Mouse (Mus musculus): ENCODE measurements at regions not wholly inside any gene's neighbourhood (a gene's known extent, or its start where the extent isn't known, plus 50 kb on each side); places are given as distances from the start of the nearest gene placed in this dataset.

DNA sequence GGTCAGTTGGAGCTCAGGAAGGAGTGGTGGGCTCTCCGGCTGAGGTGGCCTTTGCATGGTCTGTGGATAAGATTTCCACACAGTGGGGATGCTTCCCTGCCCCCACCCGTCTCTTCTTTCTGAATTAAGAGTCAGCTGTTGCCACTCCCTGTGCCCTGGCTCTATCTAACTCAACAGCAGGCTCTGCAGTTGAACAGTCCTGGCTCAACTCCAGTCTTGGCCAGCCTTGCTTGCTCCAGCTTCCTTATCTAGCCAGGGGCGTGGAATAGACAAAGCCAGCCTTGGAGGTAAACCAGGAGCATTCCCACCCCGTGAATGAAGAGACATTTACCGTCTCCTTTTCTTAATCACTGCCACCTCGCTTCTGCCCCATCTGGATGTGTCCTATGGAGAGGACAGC is 89.7 kb downstream of the Mn1 start:
- DNase-seq: no peak

DNA sequence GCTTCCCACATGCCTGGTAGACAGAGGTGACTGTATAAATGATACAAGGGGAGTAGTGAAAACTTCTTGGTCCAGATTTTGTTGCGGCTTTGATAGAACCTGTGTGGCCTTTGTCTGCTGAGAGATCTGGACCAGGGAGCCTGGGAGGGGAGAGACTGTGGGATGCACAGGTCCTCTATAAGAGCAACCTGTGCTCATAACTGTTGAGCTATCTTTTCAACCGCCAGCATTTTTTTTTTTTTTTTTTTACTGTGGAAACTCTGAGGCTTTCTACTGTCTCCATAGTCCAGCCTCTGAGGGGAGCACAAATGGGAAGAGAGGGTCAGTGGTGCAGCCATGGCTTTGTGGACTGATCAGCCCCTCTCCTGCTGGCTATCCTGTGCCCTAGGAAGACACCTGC is 90.2 kb downstream of the Mn1 start:
- no peak for DNase-seq

GRCm38 (mm10) chr5:111509014-111509561 is 91.9 kb downstream of the Mn1 start:
- DNase-seq: peak; percentile 97

DNA sequence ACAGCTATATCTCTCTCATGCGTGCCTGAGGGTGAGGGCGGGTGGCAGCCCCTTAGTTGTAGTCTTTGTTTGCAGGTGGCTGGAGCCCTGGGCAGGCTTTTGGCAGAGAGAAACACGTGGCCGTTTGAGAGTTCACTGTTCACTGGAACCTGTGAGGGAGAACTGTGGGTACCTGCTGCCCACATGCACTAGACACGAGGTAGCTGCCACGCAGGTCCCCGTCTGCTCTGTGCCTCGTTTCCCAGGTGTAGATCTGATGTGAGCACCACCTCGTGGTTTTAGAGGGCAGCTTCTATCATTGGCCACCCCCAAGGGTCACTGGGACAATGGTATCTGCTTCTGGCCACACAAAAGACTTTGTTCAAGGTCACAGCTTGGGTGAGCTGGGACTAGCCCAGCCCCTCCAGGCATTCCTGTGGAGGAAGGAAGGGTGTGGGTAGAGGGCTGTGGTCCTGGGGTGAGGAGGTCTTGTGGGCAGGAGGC is 92.5 kb downstream of the Mn1 start:
- DNase-seq: no peak

DNA sequence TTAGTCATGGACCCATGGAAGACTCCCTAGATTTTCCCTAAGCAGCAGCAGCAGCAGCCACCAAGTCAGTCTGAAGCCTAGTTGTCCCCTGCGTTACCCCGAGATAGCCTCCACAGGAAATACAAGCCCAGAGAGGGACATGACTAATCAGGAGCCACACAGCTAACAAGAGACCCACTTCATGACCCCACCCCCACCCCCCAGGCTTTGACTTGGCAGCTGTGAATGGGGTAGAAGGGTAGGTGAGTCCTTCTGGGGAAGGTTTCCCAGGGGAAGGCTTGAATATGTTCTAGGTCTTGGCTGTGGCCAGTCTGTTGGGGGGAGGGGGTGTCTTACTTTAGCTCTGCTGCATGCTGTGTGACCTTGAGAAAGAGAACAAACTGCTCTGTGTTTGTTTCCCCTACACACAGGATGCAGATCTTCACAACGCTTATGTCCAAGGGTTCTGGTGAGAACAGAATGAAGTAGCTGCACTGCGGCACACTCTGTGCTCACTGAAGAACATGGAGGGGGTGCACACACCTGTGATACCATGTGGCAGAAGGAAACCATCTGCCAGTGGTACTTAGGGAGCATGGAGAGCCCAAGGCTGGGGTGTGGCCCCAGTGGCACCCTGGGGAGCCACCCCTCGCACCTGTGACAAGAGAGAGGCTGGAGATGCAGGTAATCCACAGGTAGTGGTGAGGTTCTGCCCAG is 93.2 kb downstream of the Mn1 start:
- peak; percentile 61 for DNase-seq

- DNase-seq: peak; percentile 52
These were observed 93.7 kb downstream of the Mn1 start for GRCm38 (mm10) chr5:111510879-111511231.

DNA sequence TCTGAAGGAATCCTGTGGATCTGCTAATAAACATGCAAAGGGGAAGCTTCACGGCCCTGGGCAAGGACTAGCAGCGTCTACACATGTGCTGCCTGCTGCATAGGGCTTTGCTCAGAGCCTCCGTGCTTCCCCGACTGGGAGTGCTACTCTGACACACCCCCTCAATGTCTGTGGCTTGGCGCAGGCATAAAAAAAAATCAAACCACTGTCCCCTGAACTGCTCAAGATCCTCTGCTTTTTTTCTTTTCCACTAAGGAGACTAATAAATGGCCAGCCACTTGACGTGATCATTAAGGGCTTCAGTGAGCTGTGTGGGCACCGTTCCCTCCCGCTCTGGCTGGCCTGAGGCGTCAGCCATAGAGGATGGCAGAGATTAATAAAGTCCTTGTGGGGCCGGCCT is 94.8 kb downstream of the Mn1 start:
- DNase-seq: no peak

DNA sequence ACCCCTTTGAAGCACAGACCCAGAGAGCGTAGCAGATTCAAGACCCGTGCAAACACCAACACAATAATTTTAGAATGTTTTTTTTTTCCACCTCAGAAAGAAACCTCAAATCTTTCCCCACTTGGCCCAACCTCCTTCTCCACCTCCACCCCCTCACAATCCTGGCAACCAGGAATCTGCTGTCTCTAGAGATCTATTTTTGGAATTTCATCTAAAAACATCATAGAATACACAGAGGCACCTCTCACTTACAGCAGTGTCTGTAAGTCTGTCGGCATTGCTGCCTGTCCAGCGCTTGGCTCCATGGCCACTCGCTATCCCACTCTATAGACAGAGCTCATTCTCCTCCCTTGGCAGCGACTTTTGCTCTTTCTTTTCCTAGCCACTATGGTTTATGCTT is 96.8 kb downstream of the Mn1 start:
- no peak for DNase-seq

GRCm38 (mm10) chr5:111519059-111519458 is 101.9 kb downstream of the Mn1 start:
- DNase-seq: no peak

- no peak for DNase-seq
These were observed 102.4 kb downstream of the Mn1 start for GRCm38 (mm10) chr5:111519500-111520041.

- DNase-seq: no peak
These were observed 104.7 kb downstream of the Mn1 start for GRCm38 (mm10) chr5:111521866-111522265.

DNA sequence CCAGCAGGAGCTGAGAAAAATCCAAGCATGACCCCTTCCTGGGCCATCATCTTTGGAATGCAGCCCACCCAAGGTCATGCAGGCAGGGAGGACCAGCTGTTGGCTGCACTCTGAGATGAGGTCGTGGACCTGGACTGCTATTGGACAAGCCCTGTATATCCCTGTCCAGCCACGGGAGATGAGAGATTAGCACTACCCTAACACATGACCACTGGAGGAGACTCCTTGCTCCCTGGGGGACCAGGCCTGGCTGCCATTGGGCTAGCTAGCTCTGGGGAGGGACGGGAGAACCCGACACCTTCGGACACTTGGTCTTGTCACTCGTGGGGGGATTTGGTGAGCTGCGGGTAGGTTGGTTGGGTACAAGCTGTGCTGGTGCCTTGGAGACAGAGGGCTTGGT is 105.4 kb downstream of the Mn1 start:
- no peak for DNase-seq

GRCm38 (mm10) chr5:111527741-111528140 is 110.6 kb downstream of the Mn1 start:
- no peak for DNase-seq

- no peak for DNase-seq
These were observed 111.9 kb downstream of the Mn1 start for GRCm38 (mm10) chr5:111529096-111529495.

GRCm38 (mm10) chr5:111530628-111531524 is 113.7 kb downstream of the Mn1 start:
- DNase-seq: no peak

DNA sequence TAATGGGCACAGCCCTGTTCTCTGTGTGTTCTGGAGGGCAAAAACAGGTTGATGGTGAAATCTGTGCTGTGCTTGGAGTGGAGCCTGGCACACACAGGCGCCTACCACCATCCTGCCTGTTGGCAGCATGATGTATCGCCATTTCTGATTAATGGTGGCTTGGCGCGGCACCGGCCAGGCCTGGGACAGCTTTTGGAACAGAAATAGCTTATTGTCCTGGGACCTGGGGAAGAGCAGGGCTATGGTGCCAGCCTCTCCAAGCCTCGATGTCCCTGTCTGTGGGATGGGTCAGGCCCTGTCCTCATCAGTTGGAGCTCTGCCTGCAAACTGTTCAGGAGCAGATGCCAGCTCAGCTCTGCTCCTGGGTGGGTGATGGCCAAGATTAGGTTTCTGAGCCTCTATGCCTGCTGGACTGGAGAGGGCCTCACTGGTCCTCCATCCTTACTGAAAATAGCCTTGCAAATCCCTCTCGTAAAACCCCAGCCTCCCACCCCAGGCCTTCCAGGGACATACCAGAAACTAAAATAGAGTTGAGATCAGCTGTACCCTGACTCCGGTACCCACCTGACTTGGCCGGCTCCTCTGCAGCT is 115.4 kb downstream of the Mn1 start:
- no peak for DNase-seq

- DNase-seq: no peak
These were observed 118.8 kb downstream of the Mn1 start for GRCm38 (mm10) chr5:111535978-111536377.

DNA sequence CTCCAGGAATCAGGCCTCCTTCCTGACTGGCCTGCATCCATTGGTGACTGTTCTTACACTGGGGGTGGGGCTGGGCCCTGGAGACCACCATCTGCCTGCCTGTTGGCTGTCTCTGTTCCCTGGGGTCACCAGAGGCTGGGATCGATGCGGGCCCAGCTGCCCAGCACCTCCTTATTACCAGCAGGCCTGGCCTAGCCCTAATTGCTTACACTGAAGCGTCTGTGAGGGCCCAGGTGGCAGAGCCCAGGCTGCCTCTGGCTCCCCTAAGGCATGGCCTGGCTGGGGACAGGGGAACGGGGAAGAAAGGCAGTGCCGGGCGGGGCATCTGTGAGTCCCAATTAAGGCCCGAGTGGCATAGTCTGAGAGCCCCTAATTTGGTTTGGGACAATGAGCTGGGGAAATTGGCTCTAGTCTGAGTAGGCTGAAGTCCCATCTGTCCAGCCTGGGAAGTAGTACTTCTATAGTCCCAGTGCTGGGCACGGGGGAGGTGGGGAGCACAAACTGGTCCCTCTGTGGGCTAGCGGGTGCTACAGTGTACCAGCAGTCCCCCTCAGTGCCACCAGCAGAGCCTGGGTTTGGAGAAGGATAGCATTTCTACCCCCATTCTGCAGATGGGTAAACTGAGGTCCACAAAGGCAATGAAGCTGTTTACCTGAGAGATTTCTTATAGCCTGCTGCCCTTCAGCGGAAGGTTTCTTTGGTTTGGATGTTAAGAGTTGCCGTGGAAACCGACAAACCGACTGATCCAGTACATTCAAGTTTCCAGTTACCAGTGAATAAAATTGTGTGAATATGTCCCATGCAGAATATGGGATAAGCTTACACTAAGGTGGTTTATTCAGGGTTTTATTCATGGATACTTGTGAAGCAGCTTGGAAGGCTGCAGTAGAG is 121.6 kb downstream of the Mn1 start:
- no peak for DNase-seq

- DNase-seq: no peak
These were observed 123.3 kb downstream of the Mn1 start for GRCm38 (mm10) chr5:111540486-111540885.

DNA sequence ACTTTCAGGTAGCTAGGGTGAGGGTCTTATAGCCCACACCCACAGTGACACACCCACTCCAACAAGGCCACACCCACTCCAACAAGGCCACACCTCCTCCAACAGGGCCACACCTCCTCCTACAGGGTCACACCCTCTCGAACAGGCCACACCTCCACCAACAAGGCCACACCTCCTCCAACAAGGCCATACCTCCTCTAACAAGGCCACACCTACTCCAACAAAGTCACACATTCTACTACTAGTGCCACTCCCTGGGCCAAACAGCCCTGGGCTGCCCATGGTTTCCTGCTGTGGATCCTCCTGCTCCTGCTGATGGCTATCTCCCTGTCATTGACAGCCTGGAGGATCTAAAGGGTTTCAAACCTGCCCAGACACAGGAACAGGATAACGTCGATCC is 124.9 kb downstream of the Mn1 start:
- DNase-seq: no peak

GRCm38 (mm10) chr5:111543721-111544495 is 126.7 kb downstream of the Mn1 start:
- DNase-seq: no peak
